Mouse (Mus musculus): ENCODE measurements at regions not wholly inside any gene's neighbourhood (a gene's known extent, or its start where the extent isn't known, plus 50 kb on each side); places are given as distances from the start of the nearest gene placed in this dataset.
"Not testable (repeated sequence)": the region's sequence is repeated elsewhere in the genome, so short reads cannot be mapped to it uniquely, and the experiment has no call there.

DNA sequence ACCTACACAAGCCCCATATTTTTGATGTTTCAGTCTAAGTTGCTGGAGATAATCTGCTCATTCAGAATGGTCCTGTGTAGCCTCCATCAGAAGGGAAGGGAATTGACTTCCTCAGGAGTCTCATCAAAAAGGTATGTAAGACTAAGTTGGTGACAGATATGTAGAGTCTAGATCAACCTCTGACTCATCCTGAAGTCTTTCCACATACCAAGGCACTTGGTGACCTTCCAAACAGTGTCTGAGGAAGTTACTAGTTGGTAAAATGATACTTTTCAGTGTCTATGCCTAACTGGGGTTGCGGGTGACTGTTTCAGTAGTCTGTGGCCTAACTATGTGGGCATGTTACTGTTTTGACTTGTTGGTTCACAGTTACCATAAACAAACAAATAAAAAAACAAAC, 133.0 kb upstream of the Plcb4 start:
- H3K4me1 ChIP-seq = no peaks in the 10 kb centered on the region
- no peak for ATAC-seq (ENCODE audit: insufficient read depth, low FRiP score, low read depth)
- H3K36me3 ChIP-seq = no peaks in the 10 kb centered on the region
- H3K4me2 ChIP-seq = no peak overlapping the region
- no peak overlapping the region for H3K4me3 ChIP-seq (replicated peaks)
- no peaks in the 10 kb centered on the region for H3K9me3 ChIP-seq
- WGBS = 95% methylated on average over 1 of the region's 1 CpGs
- H3K9ac ChIP-seq = no peak overlapping the region
- no peaks in the 10 kb centered on the region for H3K27me3 ChIP-seq (replicated peaks)
- no peak overlapping the region for H3K27ac ChIP-seq

DNA sequence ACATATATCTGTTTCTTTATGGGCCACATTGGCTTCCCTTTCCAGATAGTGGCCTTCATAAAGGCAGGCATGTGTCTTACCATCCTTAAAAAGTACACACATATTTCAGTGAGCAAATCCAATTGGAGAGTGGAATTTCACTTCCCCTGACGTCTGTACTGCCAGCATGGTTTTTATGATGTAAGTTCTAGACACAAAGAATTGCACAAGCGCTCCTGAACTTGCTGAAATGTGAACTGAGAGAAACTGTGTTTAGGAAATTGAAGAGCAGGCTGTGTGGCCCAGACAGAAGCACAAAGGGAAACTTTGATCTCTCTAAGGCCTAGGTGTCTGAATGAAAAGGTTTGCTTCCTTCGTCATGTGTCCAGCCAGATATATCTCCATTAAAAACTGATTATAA, 129.2 kb upstream of the Plcb4 start:
- Histone ChIP-seq H3K9me3 (no peaks in the 10 kb centered on the region), H3K4me2 (no peak overlapping the region), H3K27ac (no peak overlapping the region), H3K4me3 (replicated peaks) (no peak overlapping the region), H3K27me3 (replicated peaks) (no peaks in the 10 kb centered on the region), H3K36me3 (no peaks in the 10 kb centered on the region), H3K4me1 (no peaks in the 10 kb centered on the region), H3K9ac (no peak overlapping the region)
- WGBS = 70% methylated on average over 3 of the region's 3 CpGs
- no peak for ATAC-seq (ENCODE audit: insufficient read depth, low FRiP score, low read depth)

GRCm38 (mm10) chr2:135536303-135536871, 122.4 kb upstream of the Plcb4 start:
- Histone ChIP-seq H3K4me2 (peak overlapping the region; percentile 27), H3K9me3 (no peaks in the 10 kb centered on the region)
- WGBS = 38% methylated on average over 11 of the region's 11 CpGs

DNA sequence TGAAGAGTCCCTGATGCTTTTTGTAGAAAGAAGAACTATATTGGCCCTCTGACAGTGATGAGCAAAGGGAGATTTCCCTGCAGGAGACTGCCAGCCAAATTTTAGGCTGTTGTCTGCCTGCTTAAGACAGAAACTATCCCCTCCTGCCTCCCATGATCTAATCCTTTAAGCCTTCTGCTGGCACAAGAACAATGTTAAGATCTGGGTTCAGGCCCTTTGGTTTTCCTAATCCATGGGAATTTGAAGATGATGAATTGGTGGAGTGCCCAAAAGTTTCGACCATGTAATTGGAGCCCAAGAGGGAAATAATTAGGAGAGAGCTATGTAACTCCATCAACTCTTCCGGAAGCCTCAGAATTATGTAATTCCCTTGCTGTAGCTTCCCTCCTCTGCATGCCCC, 120.8 kb upstream of the Plcb4 start:
- WGBS = 60% methylated on average over 2 of the region's 2 CpGs
- H3K27ac ChIP-seq = no peak overlapping the region
- H3K9me3 ChIP-seq = no peaks in the 10 kb centered on the region
- 0 out of 2 replicates have a peak, but pooled peaks cover 7% of the 10 kb centered on the region for H3K4me1 ChIP-seq
- no peaks in the 10 kb centered on the region for H3K27me3 ChIP-seq (replicated peaks)
- H3K4me3 ChIP-seq (replicated peaks) = no peak overlapping the region
- H3K36me3 ChIP-seq = no peaks in the 10 kb centered on the region
- no peak overlapping the region for H3K4me2 ChIP-seq
- ATAC-seq (ENCODE audit: insufficient read depth, low FRiP score, low read depth) = no peak
- H3K9ac ChIP-seq = no peak overlapping the region

More at GRCm38 (mm10) chr2:135536303-135536871, 122.4 kb upstream of the Plcb4 start:
- 0 out of 2 replicates have a peak, but pooled peaks cover 7% of the 10 kb centered on the region for H3K4me1 ChIP-seq
- peak; percentile 39; the same call in 1 of the 2 replicates for ATAC-seq (ENCODE audit: insufficient read depth, low FRiP score, low read depth)
- no peak overlapping the region for H3K9ac ChIP-seq
- H3K4me3 ChIP-seq (replicated peaks) = no peak overlapping the region
- H3K27ac ChIP-seq = peak overlapping the region; percentile 16; the same call in 1 of the 2 replicates
- no peaks in the 10 kb centered on the region for H3K36me3 ChIP-seq
- H3K27me3 ChIP-seq (replicated peaks) = no peaks in the 10 kb centered on the region

- ATAC-seq (ENCODE audit: insufficient read depth, low FRiP score, low read depth) = no peak
- Histone ChIP-seq H3K36me3 (no peaks in the 10 kb centered on the region), H3K4me3 (replicated peaks) (no peak overlapping the region), H3K27ac (no peak overlapping the region), H3K27me3 (replicated peaks) (no peaks in the 10 kb centered on the region), H3K9ac (no peak overlapping the region), H3K4me2 (no peak overlapping the region), H3K9me3 (no peaks in the 10 kb centered on the region), H3K4me1 (0 out of 2 replicates have a peak, but pooled peaks cover 7% of the 10 kb centered on the region)
- 69% methylated on average over 2 of the region's 2 CpGs for WGBS
Measured at GRCm38 (mm10) chr2:135541058-135541457, 117.8 kb upstream of the Plcb4 start.

DNA sequence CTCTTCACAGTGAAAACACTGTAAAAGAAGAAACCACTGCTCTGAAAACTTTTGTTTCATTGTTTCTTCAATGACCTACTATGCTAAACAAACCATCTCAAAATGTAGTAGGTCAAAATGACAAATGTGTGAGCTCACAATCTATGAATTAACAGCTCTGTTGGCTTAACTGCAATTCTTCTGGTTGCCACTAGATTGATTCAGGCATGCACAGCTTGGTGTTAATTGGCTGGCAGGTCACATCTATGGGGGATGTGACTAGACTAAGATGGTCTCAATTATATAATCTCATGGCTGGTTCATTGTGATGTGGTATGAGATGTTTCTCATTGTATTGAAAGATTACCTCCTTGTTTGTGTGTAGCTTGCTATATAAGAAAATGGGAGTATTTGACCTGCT, 116.9 kb upstream of the Plcb4 start:
- Histone ChIP-seq H3K4me1 (0 out of 2 replicates have a peak, but pooled peaks cover under 1% of the 10 kb centered on the region), H3K4me2 (no peak overlapping the region), H3K9me3 (no peaks in the 10 kb centered on the region), H3K4me3 (replicated peaks) (no peak overlapping the region), H3K36me3 (no peaks in the 10 kb centered on the region), H3K9ac (no peak overlapping the region), H3K27me3 (replicated peaks) (no peaks in the 10 kb centered on the region), H3K27ac (no peak overlapping the region)
- no peak for ATAC-seq (ENCODE audit: insufficient read depth, low FRiP score, low read depth)

DNA sequence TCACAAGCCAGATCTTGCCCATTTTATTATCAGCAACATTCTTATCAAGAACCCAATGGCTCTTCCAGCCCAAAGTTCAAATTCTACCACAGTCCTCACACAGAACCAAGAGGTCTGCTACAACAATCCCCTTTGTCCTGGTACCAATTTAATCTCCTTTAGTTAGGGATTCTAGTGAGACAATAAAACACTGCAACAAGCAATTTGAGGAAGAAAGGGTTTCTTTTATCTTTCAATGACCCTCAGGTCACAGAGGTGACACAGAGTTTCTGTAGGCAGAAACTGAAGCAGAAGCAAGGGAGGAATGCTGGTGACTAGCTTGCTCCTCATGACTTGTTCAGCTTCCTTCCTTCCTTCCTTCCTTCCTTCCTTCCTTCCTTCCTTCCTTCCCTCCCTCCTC, 113.9 kb upstream of the Plcb4 start:
- Histone ChIP-seq H3K27me3 (replicated peaks) (no peaks in the 10 kb centered on the region), H3K9ac (no peak overlapping the region), H3K9me3 (no peaks in the 10 kb centered on the region), H3K4me3 (replicated peaks) (no peak overlapping the region), H3K27ac (no peak overlapping the region), H3K4me1 (no peaks in the 10 kb centered on the region), H3K36me3 (no peaks in the 10 kb centered on the region), H3K4me2 (no peak overlapping the region)
- ATAC-seq (ENCODE audit: insufficient read depth, low FRiP score, low read depth) = no peak

GRCm38 (mm10) chr2:135547966-135548365, 110.8 kb upstream of the Plcb4 start:
- Histone ChIP-seq H3K4me2 (no peak overlapping the region), H3K4me1 (no peaks in the 10 kb centered on the region), H3K27ac (no peak overlapping the region), H3K36me3 (no peaks in the 10 kb centered on the region), H3K4me3 (replicated peaks) (no peak overlapping the region), H3K27me3 (replicated peaks) (no peaks in the 10 kb centered on the region), H3K9ac (no peak overlapping the region), H3K9me3 (no peaks in the 10 kb centered on the region)
- 90% methylated on average over 3 of the region's 3 CpGs for WGBS
- ATAC-seq (ENCODE audit: insufficient read depth, low FRiP score, low read depth) = no peak

DNA sequence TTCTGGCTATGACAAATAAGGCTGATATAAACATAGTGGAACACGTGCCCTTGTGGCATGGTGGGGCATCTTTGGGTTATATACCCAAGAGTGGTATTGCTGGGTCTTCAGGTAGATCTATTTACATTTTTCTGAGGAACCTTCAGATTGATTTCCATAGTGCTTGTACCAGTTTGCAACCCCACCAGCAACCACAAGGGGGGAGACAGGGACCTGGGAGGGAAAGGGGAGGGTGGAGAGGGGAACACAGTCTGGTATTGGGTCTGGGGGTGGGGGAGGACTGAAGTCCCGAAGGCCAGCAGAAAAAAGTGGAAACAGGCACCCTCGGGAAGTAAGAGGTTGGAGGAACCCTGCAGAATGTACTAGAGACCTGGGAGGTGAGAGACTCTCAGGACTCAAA, 105.8 kb upstream of the Plcb4 start:
- no peak overlapping the region for H3K4me3 ChIP-seq (replicated peaks)
- no peak overlapping the region for H3K9ac ChIP-seq
- no peaks in the 10 kb centered on the region for H3K36me3 ChIP-seq
- 51% methylated on average over 3 of the region's 3 CpGs for WGBS
- no peak overlapping the region for H3K4me2 ChIP-seq
- ATAC-seq (ENCODE audit: insufficient read depth, low FRiP score, low read depth) = no peak
- no peaks in the 10 kb centered on the region for H3K4me1 ChIP-seq
- no peaks in the 10 kb centered on the region for H3K27me3 ChIP-seq (replicated peaks)
- H3K9me3 ChIP-seq = no peaks in the 10 kb centered on the region
- H3K27ac ChIP-seq = no peak overlapping the region

DNA sequence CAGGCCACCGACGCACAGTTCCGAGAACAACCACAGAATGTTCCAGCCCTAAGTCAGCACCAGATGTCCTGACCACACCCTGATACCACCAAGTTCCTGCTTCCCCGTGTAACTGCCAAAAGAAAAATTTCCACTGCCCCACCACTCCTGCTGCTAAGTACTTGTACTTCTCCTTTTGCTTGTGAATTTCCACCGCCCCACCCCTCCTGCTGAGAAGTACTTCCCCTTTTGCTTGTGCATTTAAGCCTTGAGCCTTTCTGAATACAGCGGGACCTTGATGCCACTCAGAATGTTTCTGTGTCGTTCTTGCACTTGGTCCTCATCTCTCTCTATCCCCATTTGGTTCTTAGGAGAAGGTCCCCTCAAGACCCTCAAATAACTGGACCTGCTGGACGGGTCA, 100.8 kb upstream of the Plcb4 start:
- ATAC-seq (ENCODE audit: insufficient read depth, low FRiP score, low read depth); H3K4me1 ChIP-seq; H3K27ac ChIP-seq; H3K4me2 ChIP-seq; H3K27me3 ChIP-seq (replicated peaks); H3K9ac ChIP-seq; H3K4me3 ChIP-seq (replicated peaks); H3K36me3 ChIP-seq; H3K9me3 ChIP-seq: not testable (repeated sequence)
- WGBS = 92% methylated on average over 8 of the region's 8 CpGs

GRCm38 (mm10) chr2:135559328-135559727, 99.5 kb upstream of the Plcb4 start:
- H3K4me2 ChIP-seq = no peak overlapping the region
- WGBS = 49% methylated on average over 3 of the region's 3 CpGs
- no peaks in the 10 kb centered on the region for H3K4me1 ChIP-seq
- H3K9ac ChIP-seq = no peak overlapping the region
- H3K27ac ChIP-seq = no peak overlapping the region
- no peak for ATAC-seq (ENCODE audit: insufficient read depth, low FRiP score, low read depth)
- H3K27me3 ChIP-seq (replicated peaks) = no peaks in the 10 kb centered on the region
- H3K9me3 ChIP-seq = no peaks in the 10 kb centered on the region
- no peak overlapping the region for H3K4me3 ChIP-seq (replicated peaks)
- no peaks in the 10 kb centered on the region for H3K36me3 ChIP-seq

DNA sequence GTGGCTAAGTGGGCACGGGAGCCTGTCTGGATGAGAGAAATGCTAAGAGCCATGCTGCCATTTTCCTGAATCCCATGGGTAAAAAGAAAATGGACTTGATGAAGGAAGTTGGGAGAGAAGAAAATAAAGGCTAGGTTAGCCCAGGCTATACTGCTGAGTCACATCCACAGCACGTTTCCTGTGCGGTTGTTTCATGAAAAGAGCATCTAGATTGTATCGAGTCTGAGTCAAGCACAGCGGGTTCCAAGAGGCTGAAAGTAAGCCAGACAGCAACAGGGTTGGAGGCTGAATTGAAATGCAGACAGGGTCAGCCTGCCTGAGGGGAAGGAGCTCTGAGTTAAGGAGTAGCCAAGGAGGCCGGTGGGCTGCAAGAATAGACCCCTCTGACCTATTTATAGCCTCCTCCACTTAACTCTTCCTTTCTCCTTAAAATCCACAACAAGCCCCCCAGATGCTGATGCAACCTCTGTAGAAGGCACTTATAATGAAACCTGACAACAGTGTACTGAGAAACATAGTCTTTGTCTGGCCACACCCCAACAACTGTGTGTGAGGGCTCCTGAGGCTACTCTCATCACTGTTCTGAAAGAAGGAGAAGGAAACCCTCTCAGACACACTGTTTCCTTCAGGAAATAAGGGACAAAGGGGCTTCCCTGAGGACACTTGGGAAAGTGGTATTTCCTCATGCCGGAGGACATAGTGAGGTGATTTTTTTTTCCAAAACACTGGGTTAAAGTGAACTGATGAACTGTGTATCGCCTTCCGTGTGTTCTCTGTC, 98.7 kb upstream of the Plcb4 start:
- Histone ChIP-seq H3K9ac (no peak overlapping the region), H3K4me2 (no peak overlapping the region), H3K4me3 (replicated peaks) (no peak overlapping the region), H3K27me3 (replicated peaks) (no peaks in the 10 kb centered on the region), H3K27ac (no peak overlapping the region), H3K4me1 (no peaks in the 10 kb centered on the region), H3K9me3 (no peaks in the 10 kb centered on the region), H3K36me3 (no peaks in the 10 kb centered on the region)
- no peak for ATAC-seq (ENCODE audit: insufficient read depth, low FRiP score, low read depth)
- WGBS = 83% methylated on average over 9 of the region's 9 CpGs

Data from stomach, embryonic 15.5 days (tissue).